Mouse (Mus musculus) small intestine, adult 2 months (tissue): Measurements from ENCODE around the gene Gtf3a.

Source experiments
- CTCF ChIP-seq: fragments of 200-500 bp; IDR thresholded peaks from 2 replicates; pipeline ENCODE4 v1.5.1; 2012; ENCODE audit warnings: low read depth, mild to moderate bottlenecking, control low read depth, inconsistent platforms, low read length, moderate library complexity, mixed read lengths; ENCODE audit not compliant: insufficient replicate concordance, insufficient read length; ENCODE audit errors: extremely low read depth
- POLR2A ChIP-seq: fragments of 200-500 bp; IDR thresholded peaks from 2 replicates; pipeline ENCODE4 v1.6.1; 2012; ENCODE audit warnings: low read depth, mild to moderate bottlenecking, control low read depth, inconsistent platforms, low read length, moderate library complexity

DNA sequence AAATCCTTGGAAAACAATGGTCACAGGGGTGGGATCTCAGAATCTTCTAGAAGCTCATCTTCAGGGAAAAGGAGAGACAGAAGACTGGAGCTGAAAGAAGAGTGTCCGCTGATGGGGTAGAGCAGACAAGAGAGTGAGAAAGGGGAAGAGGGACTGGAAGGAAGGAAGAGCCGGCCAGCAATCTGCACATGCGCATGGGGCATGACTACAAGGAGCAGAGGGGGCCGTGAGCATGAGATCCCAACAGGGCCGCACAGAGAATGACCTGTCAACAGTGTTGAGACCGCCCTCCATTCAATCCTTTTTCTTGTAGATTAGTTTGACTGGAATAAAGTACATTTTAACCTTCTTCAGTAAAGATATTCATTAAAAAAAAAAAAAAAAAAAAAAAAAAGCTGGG, 960 bp upstream of the Gtf3a start:
- TF ChIP-seq POLR2A (no peak), CTCF (no peak)
